Mouse (Mus musculus): Measurements from ENCODE around the gene Olfr750. TPM values are rescaled to one million over a fixed set of nuclear protein-coding genes. Genes with fewer than 3 reads are reported as not detected.
A peak's percentile ranks its signal among the peaks of the same experiment; 100 is the strongest.

Olfr750 gene
- polyA plus RNA-seq, 1 experiment from 2014 or later = not detected

GRCm38 (mm10) chr14:51035206-51035605 is 39.0 kb downstream of the Olfr750 start:
- Histone ChIP-seq H3K4me1 (ENCODE audit: control insufficient read depth, insufficient read depth, low read length) (no peaks in the 10 kb centered on the region), H3K27me3 (ENCODE audit: control insufficient read depth, insufficient read depth, low read length) (no peaks in the 10 kb centered on the region), H3K4me3 (ENCODE audit: low read depth, low read length) (no peak overlapping the region), H3K36me3 (ENCODE audit: control insufficient read depth, insufficient read depth, low read length) (no peaks in the 10 kb centered on the region), H3K27ac (ENCODE audit: low read length) (no peak overlapping the region), H3K9ac (replicated peaks; ENCODE audit: low read depth, low read length) (no peak overlapping the region), H3K9me3 (ENCODE audit: control insufficient read depth, low read depth, low read length) (no peaks in the 10 kb centered on the region; the same call in 1 of the 2 replicates), H3K4me2 (replicated peaks; ENCODE audit: low read depth, low read length) (no peak overlapping the region)
- 39% methylated on average over 1 of the region's 1 CpGs for WGBS
- no peak for ATAC-seq (ENCODE audit: insufficient number of reproducible peaks, insufficient read depth, low FRiP score, low read depth)

GRCm38 (mm10) chr14:51027387-51028155 is 46.7 kb downstream of the Olfr750 start:
- no peak overlapping the region for H3K9ac ChIP-seq (replicated peaks; ENCODE audit: low read depth, low read length)
- 59% methylated on average over 3 of the region's 3 CpGs for WGBS
- no peak overlapping the region for H3K27ac ChIP-seq (ENCODE audit: low read length)
- H3K27me3 ChIP-seq (ENCODE audit: control insufficient read depth, insufficient read depth, low read length) = no peaks in the 10 kb centered on the region
- H3K36me3 ChIP-seq (ENCODE audit: control insufficient read depth, insufficient read depth, low read length) = no peaks in the 10 kb centered on the region
- H3K4me1 ChIP-seq (ENCODE audit: control insufficient read depth, insufficient read depth, low read length) = no peaks in the 10 kb centered on the region
- H3K4me2 ChIP-seq (replicated peaks; ENCODE audit: low read depth, low read length) = no peak overlapping the region
- no peak for ATAC-seq (ENCODE audit: insufficient number of reproducible peaks, insufficient read depth, low FRiP score, low read depth)
- H3K4me3 ChIP-seq (ENCODE audit: low read depth, low read length) = no peak overlapping the region
- no peaks in the 10 kb centered on the region; the same call in 1 of the 2 replicates for H3K9me3 ChIP-seq (ENCODE audit: control insufficient read depth, low read depth, low read length)

- no peak overlapping the region for H3K27ac ChIP-seq (ENCODE audit: low read length)
- H3K27me3 ChIP-seq (ENCODE audit: control insufficient read depth, insufficient read depth, low read length) = no peaks in the 10 kb centered on the region
- H3K4me1 ChIP-seq (ENCODE audit: control insufficient read depth, insufficient read depth, low read length) = no peaks in the 10 kb centered on the region
- no peaks in the 10 kb centered on the region for H3K9me3 ChIP-seq (ENCODE audit: control insufficient read depth, low read depth, low read length)
- no peak overlapping the region for H3K4me2 ChIP-seq (replicated peaks; ENCODE audit: low read depth, low read length)
- 36% methylated on average over 5 of the region's 5 CpGs for WGBS
- 0 out of 2 replicates have a peak, but pooled peaks have one; percentile 18 for ATAC-seq (ENCODE audit: insufficient number of reproducible peaks, insufficient read depth, low FRiP score, low read depth)
- H3K4me3 ChIP-seq (ENCODE audit: low read depth, low read length) = no peak overlapping the region
- no peak overlapping the region for H3K9ac ChIP-seq (replicated peaks; ENCODE audit: low read depth, low read length)
- H3K36me3 ChIP-seq (ENCODE audit: control insufficient read depth, insufficient read depth, low read length) = no peaks in the 10 kb centered on the region
Measured at GRCm38 (mm10) chr14:51026391-51027133, 47.7 kb downstream of the Olfr750 start.

- 73% methylated on average over 1 of the region's 1 CpGs for WGBS
- H3K4me1 ChIP-seq (ENCODE audit: control insufficient read depth, insufficient read depth, low read length) = no peaks in the 10 kb centered on the region
- H3K27ac ChIP-seq (ENCODE audit: low read length) = no peak overlapping the region
- H3K27me3 ChIP-seq (ENCODE audit: control insufficient read depth, insufficient read depth, low read length) = no peaks in the 10 kb centered on the region
- H3K9me3 ChIP-seq (ENCODE audit: control insufficient read depth, low read depth, low read length) = no peaks in the 10 kb centered on the region
- H3K4me2 ChIP-seq (replicated peaks; ENCODE audit: low read depth, low read length) = no peak overlapping the region
- no peaks in the 10 kb centered on the region for H3K36me3 ChIP-seq (ENCODE audit: control insufficient read depth, insufficient read depth, low read length)
- no peak overlapping the region for H3K9ac ChIP-seq (replicated peaks; ENCODE audit: low read depth, low read length)
- no peak overlapping the region for H3K4me3 ChIP-seq (ENCODE audit: low read depth, low read length)
- no peak for ATAC-seq (ENCODE audit: insufficient number of reproducible peaks, insufficient read depth, low FRiP score, low read depth)
Measured at GRCm38 (mm10) chr14:51024820-51025219, 49.4 kb downstream of the Olfr750 start.

- Histone ChIP-seq H3K4me2 (replicated peaks; ENCODE audit: low read depth, low read length) (no peak overlapping the region), H3K27ac (ENCODE audit: low read length) (no peak overlapping the region), H3K9me3 (ENCODE audit: control insufficient read depth, low read depth, low read length) (no peaks in the 10 kb centered on the region), H3K9ac (replicated peaks; ENCODE audit: low read depth, low read length) (no peak overlapping the region), H3K36me3 (ENCODE audit: control insufficient read depth, insufficient read depth, low read length) (no peaks in the 10 kb centered on the region), H3K4me1 (ENCODE audit: control insufficient read depth, insufficient read depth, low read length) (no peaks in the 10 kb centered on the region), H3K4me3 (ENCODE audit: low read depth, low read length) (no peak overlapping the region), H3K27me3 (ENCODE audit: control insufficient read depth, insufficient read depth, low read length) (no peaks in the 10 kb centered on the region)
- 73% methylated on average over 4 of the region's 4 CpGs for WGBS
- no peak for ATAC-seq (ENCODE audit: insufficient number of reproducible peaks, insufficient read depth, low FRiP score, low read depth)
Measured at GRCm38 (mm10) chr14:51023457-51023856, 50.8 kb downstream of the Olfr750 start.

- Histone ChIP-seq H3K9me3 (ENCODE audit: control insufficient read depth, low read depth, low read length) (no peaks in the 10 kb centered on the region), H3K27ac (ENCODE audit: low read length) (no peak overlapping the region), H3K4me1 (ENCODE audit: control insufficient read depth, insufficient read depth, low read length) (no peaks in the 10 kb centered on the region), H3K9ac (replicated peaks; ENCODE audit: low read depth, low read length) (no peak overlapping the region), H3K36me3 (ENCODE audit: control insufficient read depth, insufficient read depth, low read length) (no peaks in the 10 kb centered on the region), H3K27me3 (ENCODE audit: control insufficient read depth, insufficient read depth, low read length) (no peaks in the 10 kb centered on the region), H3K4me3 (ENCODE audit: low read depth, low read length) (no peak overlapping the region), H3K4me2 (replicated peaks; ENCODE audit: low read depth, low read length) (no peak overlapping the region)
- no peak for ATAC-seq (ENCODE audit: insufficient number of reproducible peaks, insufficient read depth, low FRiP score, low read depth)
- WGBS = 65% methylated on average over 3 of the region's 3 CpGs
Measured at GRCm38 (mm10) chr14:51017256-51017655, 57.0 kb downstream of the Olfr750 start.

Other genes starting within 250 kb of the Olfr750 start
- 8.6 and 8.7 TPM in 2 replicates for gene Tep1, start 203.9 kb downstream of the Olfr750 start, polyA plus RNA-seq (2014; fragmentation: Nextera tagmentation; extraction: Ambion mirVana)
- gene Klhl33, start 176.9 kb downstream of the Olfr750 start, polyA plus RNA-seq (2014; fragmentation: Nextera tagmentation; extraction: Ambion mirVana) = 0.14 and 0.35 TPM in 2 replicates
- 149 and 169 TPM in 2 replicates for gene Osgep, start 149.5 kb downstream of the Olfr750 start, polyA plus RNA-seq (2014; fragmentation: Nextera tagmentation; extraction: Ambion mirVana)
- 217 and 223 TPM in 2 replicates for gene Apex1, start 149.5 kb downstream of the Olfr750 start, polyA plus RNA-seq (2014; fragmentation: Nextera tagmentation; extraction: Ambion mirVana)
- 41.0 and 50.2 TPM in 2 replicates for gene Pip4p1, start 143.6 kb downstream of the Olfr750 start, polyA plus RNA-seq (2014; fragmentation: Nextera tagmentation; extraction: Ambion mirVana)
- 59.5 and 65.1 TPM in 2 replicates for gene Pnp, start 143.4 kb downstream of the Olfr750 start, polyA plus RNA-seq (2014; fragmentation: Nextera tagmentation; extraction: Ambion mirVana)
- not detected in 2 replicates for gene Gm49342, start 129.9 kb downstream of the Olfr750 start, polyA plus RNA-seq (2014; fragmentation: Nextera tagmentation; extraction: Ambion mirVana)
- 0.31 TPM in 1 of 2 replicates, not detected in the other for gene Pnp2, start 118.4 kb downstream of the Olfr750 start, polyA plus RNA-seq (2014; fragmentation: Nextera tagmentation; extraction: Ambion mirVana)
- gene Rnase10, start 66.7 kb downstream of the Olfr750 start, polyA plus RNA-seq (2014; fragmentation: Nextera tagmentation; extraction: Ambion mirVana) = 0.22 TPM in 1 of 2 replicates, not detected in the other
- gene Rnase9, start 32.6 kb downstream of the Olfr750 start, polyA plus RNA-seq (2014; fragmentation: Nextera tagmentation; extraction: Ambion mirVana) = not detected in 2 replicates
- gene Rnase11, start 24.3 kb downstream of the Olfr750 start, polyA plus RNA-seq (2014; fragmentation: Nextera tagmentation; extraction: Ambion mirVana) = not detected in 2 replicates
- 0.80 TPM in 1 of 2 replicates, not detected in the other for gene Rnase12, start 16.8 kb downstream of the Olfr750 start, polyA plus RNA-seq (2014; fragmentation: Nextera tagmentation; extraction: Ambion mirVana)
- 60.3 and 72.3 TPM in 2 replicates for gene Rnase4, start 16.6 kb upstream of the Olfr750 start, polyA plus RNA-seq (2014; fragmentation: Nextera tagmentation; extraction: Ambion mirVana)
- 11.6 and 16.5 TPM in 2 replicates for gene Ang, start 16.7 kb upstream of the Olfr750 start, polyA plus RNA-seq (2014; fragmentation: Nextera tagmentation; extraction: Ambion mirVana)
- not detected in 2 replicates for gene Eddm3b, start 40.0 kb upstream of the Olfr750 start, polyA plus RNA-seq (2014; fragmentation: Nextera tagmentation; extraction: Ambion mirVana)
- 0.32 and 1.4 TPM in 2 replicates for gene Rnase6, start 49.5 kb upstream of the Olfr750 start, polyA plus RNA-seq (2014; fragmentation: Nextera tagmentation; extraction: Ambion mirVana)
- 0.87 and 1.5 TPM in 2 replicates for gene Rnase1, start 72.3 kb upstream of the Olfr750 start, polyA plus RNA-seq (2014; fragmentation: Nextera tagmentation; extraction: Ambion mirVana)
- gene Rnase2b, start 87.8 kb upstream of the Olfr750 start, polyA plus RNA-seq (2014; fragmentation: Nextera tagmentation; extraction: Ambion mirVana) = not detected in 2 replicates
- gene Ang2, start 124.7 kb upstream of the Olfr750 start, polyA plus RNA-seq (2014; fragmentation: Nextera tagmentation; extraction: Ambion mirVana) = not detected in 2 replicates
- not detected in 2 replicates for gene Ear14, start 129.0 kb upstream of the Olfr750 start, polyA plus RNA-seq (2014; fragmentation: Nextera tagmentation; extraction: Ambion mirVana)
- not detected in 2 replicates for gene Rnase2a, start 181.7 kb upstream of the Olfr750 start, polyA plus RNA-seq (2014; fragmentation: Nextera tagmentation; extraction: Ambion mirVana)

Data from stomach, embryonic 14.5 days (tissue).